Mouse (Mus musculus) liver, adult 2 months (tissue): Measurements from ENCODE around the gene Uggt1.

ENCODE experiments used
- CTCF ChIP-seq: fragments of 200-500 bp; IDR thresholded peaks from 2 replicates; pipeline ENCODE4 v1.5.1; 2011; ENCODE audit warnings: low read depth, low read length, control low read depth
- POLR2A ChIP-seq: fragments of 200-500 bp; IDR thresholded peaks from 2 replicates; pipeline ENCODE4 v1.6.1; 2011; ENCODE audit warnings: low read length, control low read depth; ENCODE audit not compliant: insufficient read depth; ENCODE audit errors: extremely low read depth

DNA sequence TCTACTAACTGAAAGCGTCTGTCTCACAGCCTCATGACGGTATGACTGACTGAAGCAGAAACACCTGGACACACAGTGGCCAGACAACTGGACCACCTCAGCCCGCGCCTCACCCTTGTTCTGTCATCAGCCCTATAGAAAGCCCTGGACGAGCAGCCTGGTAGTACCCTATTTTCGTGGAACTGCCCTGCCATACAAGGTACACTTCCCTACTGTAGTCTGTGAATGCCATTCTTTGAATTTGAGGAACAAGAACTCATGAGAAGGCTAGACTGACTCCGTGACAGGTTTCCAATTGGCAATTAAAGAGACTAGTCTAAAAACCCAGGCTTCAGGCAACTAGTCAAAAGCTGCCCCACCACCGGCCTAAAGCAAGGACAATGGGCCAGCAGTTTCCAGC is 123.3 kb downstream of the Uggt1 start:
- no peak for TF ChIP-seq CTCF
- TF ChIP-seq POLR2A, result no peak
